Mouse (Mus musculus): ENCODE results near the gene Gck.
"Not testable (repeated sequence)": the region's sequence is repeated elsewhere in the genome, so short reads cannot be mapped to it uniquely, and the experiment has no call there.

Gck gene

DNA sequence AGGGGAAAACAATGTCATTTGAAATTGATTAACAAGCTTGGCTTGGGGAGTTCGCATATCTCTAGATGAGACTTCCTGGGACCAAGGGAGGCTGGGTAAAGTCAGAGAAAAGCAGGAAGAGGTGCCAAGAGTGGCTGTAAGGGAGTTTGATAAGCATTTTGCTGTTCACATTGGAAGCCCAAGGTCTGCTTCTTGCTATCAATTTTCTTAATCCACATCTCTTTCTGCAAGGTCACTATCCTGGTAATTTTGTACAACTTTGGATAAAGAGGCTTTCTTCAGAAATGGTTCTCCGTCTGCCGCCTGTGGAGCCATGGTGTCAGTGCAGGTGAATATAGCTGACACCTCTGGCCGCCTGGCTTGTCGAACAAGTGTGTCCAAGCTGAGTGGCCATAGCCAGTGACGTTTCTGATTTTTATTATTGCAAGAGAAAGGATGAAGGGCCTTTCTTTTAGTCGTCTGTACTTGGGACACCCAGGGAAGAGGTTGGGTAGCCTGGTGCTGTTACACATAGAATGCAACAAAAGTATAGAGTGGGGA lies 5.2 kb upstream of the Gck start:
- no peak for DNase-seq (ENCODE audit: inconsistent ontology term)

DNA sequence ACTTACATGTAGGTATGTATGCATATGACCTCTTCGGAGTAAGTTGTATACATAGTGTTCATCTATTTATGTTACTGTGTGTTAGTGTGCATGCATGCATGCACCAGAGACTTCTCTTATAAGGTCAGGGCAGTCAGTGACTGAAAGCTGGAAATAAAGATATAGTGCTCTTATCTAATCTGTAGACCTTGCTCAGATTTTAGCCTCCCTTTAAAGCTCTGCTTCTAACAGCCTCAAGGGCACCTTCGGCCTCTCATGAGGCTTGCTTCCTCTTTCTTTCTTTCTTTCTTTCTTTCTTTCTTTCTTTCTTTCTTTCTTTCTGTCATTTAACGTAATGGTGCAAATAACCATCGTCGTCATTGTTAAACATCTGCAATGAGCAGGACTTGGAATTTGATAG lies 4.6 kb upstream of the Gck start:
- no peak for DNase-seq (ENCODE audit: inconsistent ontology term)

GRCm38 (mm10) chr11:5953130-5953765 lies 3.4 kb upstream of the Gck start:
- no peak for DNase-seq (ENCODE audit: inconsistent ontology term)

DNA sequence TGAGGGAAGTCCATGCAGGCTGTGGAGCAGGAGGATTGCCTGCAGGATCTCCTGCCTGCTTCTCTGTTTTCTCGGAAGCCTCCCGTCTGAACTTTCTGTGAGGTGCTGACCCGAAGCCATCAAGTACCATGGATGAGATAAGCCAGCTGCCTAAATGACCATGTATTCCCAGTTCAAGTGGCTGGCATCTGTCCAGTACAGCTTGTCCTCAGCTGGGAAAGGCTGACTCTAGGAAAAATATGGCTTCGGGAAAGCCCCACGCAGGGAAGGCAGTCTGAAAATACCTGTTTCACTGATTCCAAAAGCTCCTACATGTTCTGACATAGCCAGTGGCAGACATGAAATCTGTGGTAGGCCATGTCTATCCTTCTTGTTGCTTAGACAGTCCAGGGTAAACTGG lies 2.6 kb upstream of the Gck start:
- no peak for DNase-seq (ENCODE audit: inconsistent ontology term)

DNA sequence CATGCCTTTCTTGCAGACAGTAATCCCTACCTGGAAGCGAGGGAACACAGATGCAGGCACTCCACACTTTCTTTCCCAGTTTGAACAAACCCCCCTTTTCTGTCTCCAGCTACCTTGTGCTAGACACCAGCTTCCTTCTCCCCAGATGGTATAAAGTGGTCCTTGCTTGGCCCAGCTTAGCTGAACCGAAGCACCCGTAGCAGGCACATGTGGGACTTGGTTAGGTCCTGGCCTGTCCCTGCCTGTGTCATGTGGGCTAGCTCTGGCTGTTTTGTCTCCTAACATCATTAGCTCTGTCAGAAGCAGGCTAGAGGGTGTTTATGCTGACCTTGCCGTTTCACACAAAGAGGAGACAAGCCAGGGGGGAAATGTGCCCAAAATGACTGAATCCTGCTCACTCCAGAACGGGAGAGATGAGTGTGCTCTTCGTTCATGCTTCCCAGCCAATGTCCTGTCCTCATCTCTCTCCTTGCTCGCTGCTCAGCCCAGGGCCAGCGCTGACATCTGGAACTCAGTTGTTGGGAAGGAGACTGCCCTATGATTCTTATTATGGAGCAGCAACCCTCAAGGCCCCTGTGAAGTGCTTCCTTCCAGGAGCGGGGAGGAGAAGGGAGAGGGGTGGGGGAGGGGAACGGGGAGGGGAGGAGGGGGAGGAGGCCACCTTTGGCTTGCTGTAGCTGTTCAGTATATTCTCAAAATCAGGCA lies 1.2 kb downstream of the Gck start:
- no peak for DNase-seq (ENCODE audit: inconsistent ontology term)

DNA sequence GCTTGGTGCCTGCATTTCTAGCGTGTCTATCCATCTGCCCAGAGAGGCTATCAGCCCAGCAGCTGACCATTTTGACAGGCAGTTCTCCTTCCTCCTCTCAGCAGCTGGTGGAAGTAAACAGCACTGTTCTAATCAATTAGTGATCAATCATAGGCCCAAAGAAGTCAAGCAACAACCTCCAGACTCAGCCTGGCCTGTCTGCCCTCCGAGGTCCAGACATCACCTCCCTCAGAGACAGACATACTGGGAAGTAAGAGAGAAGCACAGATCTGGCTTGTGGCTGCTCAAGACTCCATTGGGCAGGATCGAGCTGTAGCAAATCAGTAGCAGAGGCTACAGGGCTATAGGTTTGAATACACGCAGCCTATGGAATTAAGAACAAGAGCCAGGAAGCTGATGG lies 2.1 kb downstream of the Gck start:
- no peak for DNase-seq (ENCODE audit: inconsistent ontology term)

- DNase-seq (ENCODE audit: inconsistent ontology term): peak; percentile 14
Observed at GRCm38 (mm10) chr11:5945096-5945495, 4.8 kb downstream of the Gck start.

- DNase-seq (ENCODE audit: inconsistent ontology term): no peak
Observed at GRCm38 (mm10) chr11:5942966-5943365, 6.9 kb downstream of the Gck start.

DNA sequence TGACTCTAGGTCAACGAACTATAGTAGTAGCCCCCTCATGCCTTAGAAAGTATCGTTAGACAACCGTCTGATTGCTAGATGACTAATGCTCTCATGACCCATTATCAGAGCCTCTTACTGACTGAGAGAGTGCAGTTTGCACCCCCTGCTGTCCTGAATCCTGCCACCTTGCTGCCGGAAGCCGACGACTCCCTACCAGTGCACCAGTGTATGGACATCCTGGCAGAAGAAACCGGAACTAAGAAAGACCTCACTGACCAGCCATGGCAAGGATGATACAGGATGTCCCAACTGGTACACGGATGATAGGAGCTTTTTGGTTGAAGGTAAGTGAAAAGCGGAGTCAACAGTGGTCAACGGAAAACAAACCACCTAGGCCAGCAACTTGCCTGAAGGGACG lies 15.3 kb downstream of the Gck start:
- DNase-seq (ENCODE audit: inconsistent ontology term): not testable (repeated sequence)

DNA sequence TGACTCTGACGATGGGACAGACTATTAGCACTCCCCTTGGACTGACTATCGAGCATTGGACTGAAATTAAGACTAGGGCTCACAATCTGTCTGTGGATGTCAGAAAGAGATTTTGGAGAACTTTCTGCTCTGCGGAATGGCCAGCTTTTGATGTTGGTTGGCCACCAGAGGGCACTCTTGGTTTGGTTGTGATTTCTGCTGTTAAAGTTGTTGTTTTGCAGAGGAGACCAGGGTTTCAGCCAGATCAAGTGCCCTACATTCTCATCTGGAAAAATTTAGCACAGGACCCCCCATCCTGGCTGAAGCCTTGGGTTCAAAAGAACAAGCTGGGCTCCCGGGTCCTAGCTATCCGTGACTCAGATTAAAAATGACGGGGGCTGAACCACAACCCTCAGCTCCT lies 17.9 kb downstream of the Gck start:
- DNase-seq (ENCODE audit: inconsistent ontology term): not testable (repeated sequence)

DNA sequence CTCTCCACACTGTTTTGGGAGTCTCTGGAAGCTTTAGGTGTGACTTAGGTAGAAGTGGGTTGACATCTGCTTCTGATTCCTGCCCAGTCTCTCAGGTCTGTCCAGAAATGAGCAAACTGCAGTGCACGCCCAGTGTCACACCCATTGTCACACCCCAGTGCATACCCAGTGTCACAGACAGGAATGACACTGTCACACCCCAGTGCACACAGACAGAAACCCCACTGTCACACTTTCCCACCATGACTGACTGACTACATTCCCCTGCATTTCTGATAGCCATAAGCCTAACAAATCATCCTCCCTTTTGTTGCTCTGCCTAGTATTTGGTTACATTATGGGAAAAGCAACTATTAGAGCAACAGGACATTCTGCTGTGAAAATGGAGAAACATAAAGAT lies 19.3 kb downstream of the Gck start:
- peak; percentile 52 for DNase-seq (ENCODE audit: inconsistent ontology term)

GRCm38 (mm10) chr11:5926696-5927220 lies 23.1 kb downstream of the Gck start:
- no peak for DNase-seq (ENCODE audit: inconsistent ontology term)

GRCm38 (mm10) chr11:5924699-5925098 lies 25.2 kb downstream of the Gck start:
- no peak for DNase-seq (ENCODE audit: inconsistent ontology term)

- no peak for DNase-seq (ENCODE audit: inconsistent ontology term)
Observed at GRCm38 (mm10) chr11:5920323-5920960, 29.4 kb downstream of the Gck start.

DNA sequence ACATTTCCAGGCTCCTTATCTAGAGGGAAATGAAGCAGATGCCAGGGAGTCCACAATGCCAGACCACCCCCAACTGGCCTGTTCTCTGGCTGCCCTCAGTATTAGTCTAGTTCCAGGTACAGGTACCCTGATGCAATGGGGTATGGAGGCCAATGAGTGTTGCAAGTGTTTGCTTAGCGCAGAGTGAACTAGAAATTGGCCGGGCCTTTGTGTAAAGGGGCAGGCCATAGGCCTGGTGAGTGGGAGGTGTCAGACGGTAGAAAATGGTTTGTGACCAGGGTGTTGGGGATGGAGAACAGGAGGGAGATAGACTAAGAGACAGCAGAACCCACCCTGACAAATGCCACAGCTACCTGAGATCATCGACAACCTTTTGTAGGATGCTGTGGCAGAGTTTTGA lies 30.3 kb downstream of the Gck start:
- no peak for DNase-seq (ENCODE audit: inconsistent ontology term)

DNA sequence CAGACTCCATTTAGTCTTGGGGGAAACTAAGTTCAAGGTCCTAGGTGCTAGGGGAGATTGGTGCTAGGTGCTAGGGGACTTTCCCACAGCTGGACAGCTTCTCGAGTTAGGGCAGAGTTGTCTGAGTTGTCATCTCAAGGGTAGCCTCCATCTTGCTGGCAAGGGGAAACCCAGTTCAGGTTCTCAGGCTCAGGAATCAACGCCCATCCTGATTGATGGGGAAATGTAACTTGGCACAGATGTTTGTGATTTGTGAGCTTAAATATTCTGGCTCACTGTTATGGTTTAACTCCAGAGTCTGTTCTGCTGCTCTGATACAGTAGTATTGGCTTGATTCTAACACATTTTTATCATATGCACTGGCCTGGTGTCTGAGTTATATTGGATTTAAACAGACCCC lies 31.8 kb downstream of the Gck start:
- DNase-seq (ENCODE audit: inconsistent ontology term): no peak

- no peak for DNase-seq (ENCODE audit: inconsistent ontology term)
Observed at GRCm38 (mm10) chr11:5916178-5916548, 33.7 kb downstream of the Gck start.

- DNase-seq (ENCODE audit: inconsistent ontology term): no peak
Observed at GRCm38 (mm10) chr11:5915429-5916177, 34.3 kb downstream of the Gck start.

DNA sequence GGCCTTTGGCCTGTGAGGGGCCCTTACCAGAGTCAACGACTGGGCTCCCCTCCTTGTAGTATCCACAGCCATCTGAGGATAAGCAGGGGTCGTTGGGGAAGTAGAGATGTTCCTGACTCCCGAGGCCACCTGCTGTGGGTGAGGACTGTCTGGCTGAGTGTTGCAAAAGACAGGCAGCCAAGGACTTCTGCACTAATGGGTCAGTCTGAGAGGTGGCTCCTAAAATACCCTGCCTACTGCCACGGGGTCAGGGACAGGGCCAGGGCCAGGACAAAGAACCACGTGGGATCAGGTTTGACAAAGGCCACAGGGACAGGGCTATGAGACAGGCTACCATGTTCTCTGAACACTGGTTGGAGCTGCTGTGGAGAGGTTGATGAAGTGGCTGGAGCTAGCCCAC lies 34.9 kb downstream of the Gck start:
- DNase-seq (ENCODE audit: inconsistent ontology term): no peak

DNA sequence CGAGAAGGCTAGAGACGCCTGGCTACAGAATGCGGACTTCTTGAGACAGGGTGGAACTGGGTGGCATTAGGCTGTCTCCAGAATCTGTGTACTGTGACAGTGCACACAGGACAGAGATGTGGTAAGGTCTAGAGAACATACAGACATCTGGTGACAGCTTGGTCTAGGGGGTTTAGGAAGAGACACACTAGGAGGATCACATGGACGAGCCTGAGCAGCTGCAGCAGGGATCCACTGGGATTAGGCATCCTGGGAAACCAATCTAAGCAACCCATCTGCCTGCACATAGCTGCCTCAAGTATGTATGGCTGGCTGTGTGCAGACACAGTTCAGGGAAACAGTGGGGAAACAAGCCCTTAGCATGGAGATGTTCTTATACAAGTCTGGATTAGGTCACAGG lies 35.9 kb downstream of the Gck start:
- no peak for DNase-seq (ENCODE audit: inconsistent ontology term)

- no peak for DNase-seq (ENCODE audit: inconsistent ontology term)
Observed at GRCm38 (mm10) chr11:5913256-5913655, 36.6 kb downstream of the Gck start.

DNA sequence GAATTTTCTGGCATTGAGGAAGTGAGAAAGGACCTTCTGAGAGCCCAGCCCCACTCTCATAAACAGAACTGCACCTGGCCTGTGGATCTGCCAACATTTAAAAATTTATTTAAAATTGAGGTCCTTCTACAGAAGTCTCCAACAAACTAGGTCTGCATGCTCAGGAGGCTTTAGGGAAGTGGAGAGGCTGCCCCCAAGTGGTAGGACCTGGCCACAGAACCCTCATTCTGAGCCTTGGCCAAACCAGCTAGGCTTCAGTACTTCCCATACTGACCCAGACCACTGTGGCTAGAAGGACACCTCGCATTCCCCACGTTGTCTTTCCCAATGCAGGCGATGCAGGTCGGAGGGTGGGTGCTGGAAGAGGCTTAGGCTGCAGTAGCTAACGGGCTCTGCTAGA lies 37.2 kb downstream of the Gck start:
- peak; percentile 73 for DNase-seq (ENCODE audit: inconsistent ontology term)

Data from Muller cell, postnatal 12 days (primary cell).